15 mouse cellular contexts compared by ENCODE assay signal in genomic region chr17:48004619-48005018, GRCm38 (mm10). TPM values are rescaled to one million over a fixed set of nuclear protein-coding genes. Genes with fewer than 3 reads are reported as not detected.
DNase-seq lines count a peak whose midpoint lies in the region; ATAC-seq and TF ChIP-seq lines count a peak whose summit lies in the region.
"Had no signal": no experiment of that assay in that cellular context is flagged by ENCODE, and none has a peak within 500 bp of the region (broad histone marks: within the 10 kb centered on the region; RNA-seq: fewer than 3 reads in every experiment).

No protein-coding gene starts in this region.

- H3K4me2 ChIP-seq in heart, embryonic 11.5 days: peak overlapping the region; percentile 2
- no peak overlapping the region for H3K4me2 ChIP-seq in lung, embryonic 14.5 days
- H3K4me2 ChIP-seq in intestine, embryonic 14.5 days (ENCODE audit: low read length): no peak overlapping the region
- H3K4me2 ChIP-seq: hindbrain, embryonic 15.5 days had no signal

- no peak for TF ChIP-seq POLR2A in small intestine, adult 2 months (IDR thresholded peaks at IDR 0.05; ENCODE audit: low read depth, low read length)

- 40% methylated on average over 9 of the region's 9 CpGs for WGBS in heart, embryonic 11.5 days (ENCODE audit: insufficient replicate concordance)
- 30% methylated on average over 9 of the region's 9 CpGs for WGBS in lung, embryonic 14.5 days
- 32% methylated on average over 9 of the region's 9 CpGs for WGBS in intestine, embryonic 14.5 days
- WGBS in small intestine, adult 2 months: 40% methylated on average over 9 of the region's 9 CpGs

- H3K4me1 ChIP-seq in heart, embryonic 11.5 days (ENCODE audit: control insufficient read depth, insufficient read depth, low read length): peaks cover 54% of the 10 kb centered on the region
- peaks cover 23% of the 10 kb centered on the region for H3K4me1 ChIP-seq in lung, embryonic 14.5 days (ENCODE audit: insufficient read depth)
- peaks cover 45% of the 10 kb centered on the region for H3K4me1 ChIP-seq in intestine, embryonic 14.5 days (replicated peaks; ENCODE audit: control insufficient read depth, insufficient read depth, low read length)
- H3K4me1 ChIP-seq in small intestine, adult 2 months (ENCODE audit: control insufficient read depth, insufficient read depth, insufficient read length, low read length): peaks cover 11% of the 10 kb centered on the region

- no peak for TF ChIP-seq CTCF in lung, embryonic 14.5 days (IDR thresholded peaks at IDR 0.05; ENCODE audit: low read depth)
- no peak for TF ChIP-seq CTCF in small intestine, adult 2 months (IDR thresholded peaks at IDR 0.05; ENCODE audit: extremely low read depth, insufficient read length, insufficient replicate concordance, low read depth, low read length)

- ATAC-seq in heart, embryonic 11.5 days (replicated peaks; ENCODE audit: insufficient number of reproducible peaks, low FRiP score, low TSS enrichment): no peak
- no peak for ATAC-seq in lung, embryonic 14.5 days (ENCODE audit: insufficient read depth)
- no peak for ATAC-seq in intestine, embryonic 14.5 days (replicated peaks; ENCODE audit: low FRiP score, low TSS enrichment, low read depth)

- no peak for DNase-seq in heart, postnatal 4 days
- peak; percentile 7 for DNase-seq in lung, embryonic 14.5 days
- no peak for DNase-seq in lung, postnatal 10 days
- no peak for DNase-seq in intestine, embryonic 14.5 days (ENCODE audit: low spot score)
- DNase-seq in thymus, postnatal 36 days: no peak
- DNase-seq in gastrocnemius, postnatal 36 days: no peak
- DNase-seq: cerebellum, postnatal 14 days; lung, postnatal 14 days; right cerebral cortex, postnatal 4 days had no signal

- no peaks in the 10 kb centered on the region for H3K27me3 ChIP-seq in heart, embryonic 11.5 days (ENCODE audit: control insufficient read depth, insufficient read depth, low read length)
- H3K27me3 ChIP-seq in lung, embryonic 14.5 days (ENCODE audit: insufficient read depth, low read length): no peaks in the 10 kb centered on the region
- H3K27me3 ChIP-seq in intestine, embryonic 14.5 days (replicated peaks; ENCODE audit: control insufficient read depth, insufficient read depth, low read length): no peaks in the 10 kb centered on the region
- no peaks in the 10 kb centered on the region for H3K27me3 ChIP-seq in small intestine, adult 2 months (ENCODE audit: control insufficient read depth, insufficient read depth, low read length)

- no peaks in the 10 kb centered on the region for H3K36me3 ChIP-seq in heart, embryonic 11.5 days (ENCODE audit: control insufficient read depth, insufficient read depth, low read length)
- no peaks in the 10 kb centered on the region for H3K36me3 ChIP-seq in lung, embryonic 14.5 days (ENCODE audit: insufficient read depth)
- no peaks in the 10 kb centered on the region for H3K36me3 ChIP-seq in intestine, embryonic 14.5 days (ENCODE audit: control insufficient read depth, insufficient read depth, low read length)
- H3K36me3 ChIP-seq in small intestine, adult 2 months (ENCODE audit: control insufficient read depth, insufficient read depth, low read length): no peaks in the 10 kb centered on the region
- H3K36me3 ChIP-seq: hindbrain, embryonic 15.5 days had no signal

- H3K27ac ChIP-seq in heart, embryonic 11.5 days (ENCODE audit: low read depth, low read length): peak overlapping the region; percentile 70
- H3K27ac ChIP-seq in lung, embryonic 14.5 days (ENCODE audit: low read depth): peak overlapping the region; percentile 85
- peak overlapping the region; percentile 68 for H3K27ac ChIP-seq in intestine, embryonic 14.5 days (ENCODE audit: low read depth)
- H3K27ac ChIP-seq in small intestine, adult 2 months (ENCODE audit: insufficient read depth, low read depth, low read length): peak overlapping the region; percentile 8
- H3K27ac ChIP-seq: hindbrain, embryonic 15.5 days had no signal

- intact Hi-C loops in gastrocnemius, postnatal 36 days (cut with DNase I): no loop called here

- H3K4me3 ChIP-seq in heart, embryonic 11.5 days (ENCODE audit: low read depth, low read length): no peak overlapping the region
- H3K4me3 ChIP-seq in lung, embryonic 14.5 days (ENCODE audit: low read depth, low read length): no peak overlapping the region
- no peak overlapping the region for H3K4me3 ChIP-seq in intestine, embryonic 14.5 days (ENCODE audit: low read depth, low read length)
- H3K4me3 ChIP-seq in small intestine, adult 2 months (ENCODE audit: low read depth, low read length): no peak overlapping the region
- H3K4me3 ChIP-seq: hindbrain, embryonic 15.5 days had no signal

- no peaks in the 10 kb centered on the region for H3K9me3 ChIP-seq in heart, embryonic 11.5 days (replicated peaks; ENCODE audit: control insufficient read depth, low read length)
- H3K9me3 ChIP-seq in lung, embryonic 14.5 days (ENCODE audit: low read depth, low read length): no peaks in the 10 kb centered on the region
- H3K9me3 ChIP-seq in intestine, embryonic 14.5 days (ENCODE audit: control insufficient read depth, low read length): no peaks in the 10 kb centered on the region
- H3K9me3 ChIP-seq: hindbrain, embryonic 15.5 days had no signal

- H3K9ac ChIP-seq in heart, embryonic 11.5 days (ENCODE audit: low read depth, low read length): peak overlapping the region; percentile 61; the same call in 1 of the 2 replicates
- no peak overlapping the region for H3K9ac ChIP-seq in lung, embryonic 14.5 days
- no peak overlapping the region for H3K9ac ChIP-seq in intestine, embryonic 14.5 days (ENCODE audit: low read length)
- H3K9ac ChIP-seq: hindbrain, embryonic 15.5 days had no signal

RNA-seq across cellular contexts. Expression of gene 1700122O11Rik, which starts 33.5 kb away (rescaled TPM):
- polyA plus RNA-seq in heart, embryonic 11.5 days (2014; fragmentation: Nextera tagmentation; extraction: Ambion mirVana): not detected in 2 replicates
- total RNA-seq in heart, postnatal 4 days (2021): not detected
- not detected in 2 replicates for polyA plus RNA-seq in lung, embryonic 14.5 days (2014; fragmentation: Nextera tagmentation; extraction: Ambion mirVana)
- polyA plus RNA-seq in intestine, embryonic 14.5 days (2014; fragmentation: Nextera tagmentation; extraction: Ambion mirVana): not detected in 2 replicates
- not detected in 2 replicates for polyA plus RNA-seq in small intestine, adult 2 months (2012; rRNA removed)
- total RNA-seq in gastrocnemius, postnatal 36 days (2021): not detected
- total RNA-seq: adrenal gland, adult 18-20 months; gastrocnemius, adult 18-20 months had no signal
- polyA plus RNA-seq: C2C12; hindbrain, embryonic 15.5 days had no signal

Comparison
In these comparisons a context has a peak if more than half of its experiments do, and no peak if none do; other contexts are left out.
1. H3K27ac ChIP-seq: peak in every context shown above with its lines; median percentile 85 in lung, embryonic 14.5 days; 70 in heart, embryonic 11.5 days; 68 in intestine, embryonic 14.5 days; 8 in small intestine, adult 2 months.